Mouse (Mus musculus): ENCODE data around the gene Sectm1a.
"Not testable (repeated sequence)": the region's sequence is repeated elsewhere in the genome, so short reads cannot be mapped to it uniquely, and the experiment has no call there.

Sectm1a gene

DNA sequence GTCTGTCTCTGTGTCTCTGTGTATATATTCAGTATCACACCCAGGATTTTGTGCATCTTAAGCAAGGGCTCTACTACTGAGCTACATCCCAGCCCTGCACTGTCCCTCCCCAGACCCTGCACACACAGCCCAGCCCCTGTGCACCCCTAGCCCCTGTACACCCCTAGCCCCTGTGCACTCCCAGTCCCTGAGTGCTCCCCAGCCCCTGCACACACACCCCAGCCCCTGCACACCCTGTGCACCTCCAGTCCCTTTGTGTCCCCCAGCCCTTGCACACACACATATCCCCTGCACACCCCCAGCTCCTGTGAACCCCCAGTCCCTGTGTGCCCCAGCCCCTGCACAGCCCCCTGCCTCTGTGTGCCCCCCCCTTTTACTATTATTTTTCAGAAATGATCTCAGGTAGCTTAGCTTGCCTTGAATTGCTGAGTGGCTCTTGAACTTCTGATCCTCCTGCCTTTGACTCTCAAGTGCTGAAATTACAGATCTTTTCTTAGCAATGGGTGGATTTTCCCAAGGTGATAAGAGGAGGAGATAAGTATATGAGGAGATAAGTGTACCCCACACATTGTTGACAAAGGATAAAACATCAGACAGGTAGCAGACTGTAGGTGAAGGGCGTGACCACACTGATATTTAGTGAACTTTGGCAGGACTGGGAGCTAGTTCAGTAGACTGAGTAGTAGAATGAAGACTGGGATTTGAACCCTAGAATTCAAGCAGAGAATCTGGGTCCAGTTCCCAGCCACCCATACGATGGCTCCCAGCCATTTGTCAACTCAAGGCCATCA is 8.9 kb upstream of the Sectm1a start:
- no peak for DNase-seq (ENCODE audit: low spot score in 2 of 2)

- no peak for DNase-seq (ENCODE audit: low spot score in 2 of 2)
These were observed 8.0 kb upstream of the Sectm1a start for GRCm38 (mm10) chr11:121088997-121089396.

DNA sequence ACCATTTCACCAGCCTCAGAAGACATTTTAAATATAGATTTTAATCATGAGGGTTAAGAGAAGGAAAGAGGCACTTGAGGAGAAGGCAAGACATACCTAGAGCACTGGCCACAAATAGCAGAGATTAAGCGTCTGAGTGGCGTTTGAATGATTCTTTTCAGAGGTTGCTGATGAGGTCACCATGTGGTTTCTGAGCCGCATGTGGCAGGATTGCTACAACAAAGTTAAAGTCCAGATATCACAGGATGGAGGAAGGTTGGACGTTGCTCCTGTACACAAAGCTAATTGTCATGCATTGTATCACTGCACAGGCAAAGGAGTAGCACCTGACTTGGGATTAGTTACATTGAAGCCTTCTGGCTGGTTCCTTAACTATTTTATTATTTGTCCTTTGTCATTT is 5.3 kb upstream of the Sectm1a start:
- no peak for DNase-seq (ENCODE audit: low spot score in 2 of 2)

DNA sequence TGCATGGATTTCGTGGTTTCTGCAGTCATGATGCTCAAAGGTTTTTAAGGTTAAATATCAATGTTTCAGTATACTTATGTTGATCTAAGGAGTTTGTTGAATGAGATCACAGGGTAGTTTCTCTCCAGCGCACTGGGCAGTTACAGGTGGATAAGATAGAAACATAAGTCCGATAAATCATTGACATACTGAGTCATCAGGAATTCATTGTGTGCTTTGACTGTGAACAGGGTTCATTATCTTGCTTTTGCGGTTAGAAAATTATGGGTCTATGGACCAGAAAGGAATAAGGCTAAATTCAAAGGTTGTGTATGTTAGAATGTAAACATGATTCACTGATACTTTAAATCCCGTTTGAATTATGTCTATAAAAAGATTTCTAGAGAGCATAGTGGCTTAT is 4.2 kb upstream of the Sectm1a start:
- no peak for DNase-seq (ENCODE audit: low spot score in 2 of 2)

DNA sequence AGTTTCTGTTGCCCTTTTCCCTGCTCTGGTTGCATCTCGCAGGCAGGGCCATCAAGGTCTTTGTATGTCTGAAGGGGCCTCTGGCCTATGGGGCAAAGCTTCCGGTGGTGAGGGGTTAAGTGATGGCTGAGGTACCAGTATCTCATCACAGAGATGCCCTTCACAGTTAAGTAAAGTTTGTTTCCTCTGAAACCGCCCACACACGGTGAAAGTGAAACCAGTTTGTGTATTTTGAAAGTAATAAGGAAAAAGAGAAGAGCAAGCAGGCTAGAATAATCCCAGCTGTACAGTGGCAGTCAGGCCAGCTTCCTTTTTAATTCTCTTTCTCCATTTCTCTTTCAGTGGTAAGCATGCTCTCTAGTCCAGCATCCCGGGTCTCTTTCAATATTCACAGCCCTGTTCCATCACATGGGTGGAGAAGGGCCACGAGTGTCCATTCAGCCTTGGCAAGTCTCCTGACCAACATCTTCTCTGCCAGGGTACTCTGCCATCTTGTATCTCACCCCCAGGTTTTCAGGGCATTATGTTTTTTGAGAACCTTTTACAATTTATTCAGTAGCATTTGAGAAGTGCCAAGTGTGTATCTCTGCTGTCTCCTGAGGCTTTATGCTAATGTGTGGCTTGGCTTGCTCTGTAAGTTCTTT is 2.0 kb upstream of the Sectm1a start:
- no peak for DNase-seq (ENCODE audit: low spot score in 2 of 2)

- DNase-seq (ENCODE audit: low spot score in 2 of 2) = no peak
These were observed 1.2 kb upstream of the Sectm1a start for GRCm38 (mm10) chr11:121082250-121082649.

DNA sequence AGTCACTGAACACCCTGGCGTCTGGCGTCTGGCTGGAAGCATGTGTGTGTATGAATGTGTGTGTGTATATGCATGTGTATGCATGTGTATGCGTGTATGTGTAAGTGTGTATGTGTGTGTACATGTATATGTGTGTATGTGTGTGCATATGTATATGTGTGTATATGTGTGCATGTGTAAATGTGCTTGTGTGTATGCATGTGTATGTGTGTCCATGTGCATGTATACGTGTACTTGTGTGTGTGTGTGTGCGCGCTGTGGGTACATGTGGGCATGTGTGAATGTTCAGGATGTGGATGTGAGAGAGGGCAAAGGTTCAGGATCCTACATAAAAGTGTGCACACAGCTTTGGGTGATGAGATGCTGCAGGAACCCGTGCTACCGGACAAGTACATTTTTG is 690 bp downstream of the Sectm1a start:
- DNase-seq (ENCODE audit: low spot score in 2 of 2) = no peak

DNA sequence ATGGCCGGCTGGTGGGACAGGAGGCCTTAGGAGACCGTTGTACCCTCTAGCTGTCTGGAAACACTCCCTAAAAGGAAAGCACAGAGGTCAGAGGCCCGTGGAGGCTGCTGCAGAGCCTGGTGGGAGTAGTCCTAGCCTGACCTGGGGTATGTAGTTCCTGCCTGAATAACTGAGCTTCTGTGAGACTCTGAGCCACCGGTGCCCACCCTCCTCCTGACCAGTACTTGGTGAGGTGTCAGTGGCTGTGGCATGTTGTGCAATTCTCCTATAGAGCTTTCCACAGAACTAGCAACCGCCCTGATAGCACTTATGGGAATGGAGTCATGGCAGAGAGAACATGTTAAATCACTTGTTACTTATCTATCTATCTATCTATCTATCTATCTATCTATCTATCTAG is 5.4 kb downstream of the Sectm1a start:
- DNase-seq (ENCODE audit: low spot score in 2 of 2) = no peak

DNA sequence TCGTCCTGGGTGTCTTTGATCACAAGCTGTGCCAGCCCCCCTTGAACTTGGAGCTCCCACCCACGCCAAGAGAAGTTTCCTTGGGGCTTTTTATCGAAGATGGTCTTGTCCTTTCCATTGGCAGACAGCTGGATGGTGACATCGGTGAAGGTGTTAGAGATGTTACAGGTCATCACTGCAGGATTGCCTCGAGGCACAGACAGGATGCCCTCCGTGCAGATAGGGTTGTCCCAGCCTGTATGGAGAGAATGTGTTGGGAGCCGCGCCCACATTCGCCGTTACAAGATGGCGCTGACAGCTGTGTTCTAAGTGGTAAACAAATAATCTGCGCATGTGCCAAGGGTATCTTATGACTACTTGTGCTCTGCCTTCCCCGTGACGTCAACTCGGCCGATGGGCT is 11.4 kb downstream of the Sectm1a start:
- DNase-seq (ENCODE audit: low spot score in 2 of 2) = not testable (repeated sequence)

GRCm38 (mm10) chr11:121067895-121068294 is 13.1 kb downstream of the Sectm1a start:
- DNase-seq (ENCODE audit: low spot score in 2 of 2) = no peak

DNA sequence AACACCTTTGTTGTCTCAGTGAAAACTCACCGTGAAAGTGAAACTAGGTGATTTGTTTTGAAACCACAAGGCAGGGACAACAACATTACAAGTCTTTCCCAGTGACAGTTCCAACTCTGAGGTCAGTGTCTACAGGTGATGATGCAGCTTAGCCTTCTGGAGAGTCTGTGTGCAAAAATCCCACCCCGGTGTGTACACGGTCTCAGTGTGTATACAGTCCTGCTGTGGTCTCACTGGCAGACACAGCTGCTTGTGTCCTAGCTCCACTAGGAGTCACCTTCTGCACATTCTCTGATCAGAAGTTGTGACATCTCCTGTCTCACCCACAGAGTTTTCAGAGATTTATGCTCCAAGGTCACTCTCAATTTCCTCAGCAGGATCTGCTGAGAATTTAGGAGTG is 16.8 kb downstream of the Sectm1a start:
- no peak for DNase-seq (ENCODE audit: low spot score in 2 of 2)

DNA sequence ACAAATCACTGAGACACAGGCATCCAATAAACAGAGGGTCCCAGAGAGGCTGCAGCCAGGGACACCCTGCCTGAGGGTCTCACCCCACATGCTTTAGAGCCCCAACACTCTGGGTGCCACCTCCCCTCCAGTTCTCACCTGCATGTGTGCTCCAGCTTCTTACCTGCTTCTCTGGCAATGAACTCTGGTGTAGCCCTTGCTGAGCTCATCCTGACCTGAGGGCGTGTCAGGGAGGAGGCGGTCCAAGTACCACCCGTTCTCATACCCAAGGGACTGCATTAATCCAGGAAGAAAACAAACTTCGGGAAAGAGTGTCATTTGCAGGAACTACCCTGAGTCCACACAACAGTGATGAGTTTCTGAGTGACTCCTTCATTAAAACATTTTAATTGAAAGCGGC is 17.6 kb downstream of the Sectm1a start, which contains the start of gene Sectm1b:
Gene Sectm1b, minus strand, starts transcription at position 191 of the 400 bp plus-strand sequence.
- DNase-seq (ENCODE audit: low spot score in 2 of 2) = no peak

DNA sequence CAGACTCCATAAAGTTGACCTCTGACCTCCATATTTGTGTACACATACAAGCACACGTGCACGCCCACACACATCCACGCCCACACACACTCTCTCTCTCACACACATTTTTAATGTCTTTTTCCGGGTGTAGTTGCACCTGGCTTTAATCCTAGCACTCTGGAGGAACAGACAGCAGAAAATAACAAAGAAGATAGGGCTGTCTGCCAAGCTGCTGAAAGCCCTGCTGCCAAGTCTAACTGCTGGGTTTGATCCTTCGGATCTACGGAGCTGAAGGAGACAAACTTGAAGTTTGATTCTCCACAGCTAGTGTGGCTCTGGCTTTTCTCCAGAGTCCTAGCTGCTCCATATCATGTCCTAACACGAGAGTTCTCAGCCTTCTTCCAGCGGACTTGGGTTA is 19.4 kb downstream of the Sectm1a start:
- DNase-seq (ENCODE audit: low spot score in 2 of 2) = no peak

GRCm38 (mm10) chr11:121060401-121061067 is 20.5 kb downstream of the Sectm1a start:
- DNase-seq (ENCODE audit: low spot score in 2 of 2) = not testable (repeated sequence)

- no peak for DNase-seq (ENCODE audit: low spot score in 2 of 2)
These were observed 21.5 kb downstream of the Sectm1a start for GRCm38 (mm10) chr11:121059471-121059870.

DNA sequence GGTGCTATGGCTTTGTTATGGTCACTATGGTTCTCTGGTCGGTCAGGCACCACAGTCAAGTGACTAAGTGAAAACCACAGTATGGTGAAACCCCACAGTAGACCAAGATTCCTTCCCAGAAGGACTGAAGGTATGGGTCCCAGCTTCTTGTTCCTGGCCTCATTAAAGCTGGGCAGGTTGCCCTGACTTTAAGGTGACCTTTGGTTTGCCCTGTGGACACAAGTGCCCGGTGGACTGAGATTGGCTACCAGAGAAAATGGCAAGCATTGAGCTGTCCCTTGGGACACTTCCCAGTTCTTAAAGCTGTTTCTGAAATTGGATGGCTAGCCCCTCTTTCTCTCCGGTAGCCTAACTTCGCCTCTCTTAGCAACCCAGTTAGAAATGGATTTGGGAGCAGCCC is 22.1 kb downstream of the Sectm1a start:
- DNase-seq (ENCODE audit: low spot score in 2 of 2) = no peak

- no peak for DNase-seq (ENCODE audit: low spot score in 2 of 2)
These were observed 22.9 kb downstream of the Sectm1a start for GRCm38 (mm10) chr11:121058122-121058521.

DNA sequence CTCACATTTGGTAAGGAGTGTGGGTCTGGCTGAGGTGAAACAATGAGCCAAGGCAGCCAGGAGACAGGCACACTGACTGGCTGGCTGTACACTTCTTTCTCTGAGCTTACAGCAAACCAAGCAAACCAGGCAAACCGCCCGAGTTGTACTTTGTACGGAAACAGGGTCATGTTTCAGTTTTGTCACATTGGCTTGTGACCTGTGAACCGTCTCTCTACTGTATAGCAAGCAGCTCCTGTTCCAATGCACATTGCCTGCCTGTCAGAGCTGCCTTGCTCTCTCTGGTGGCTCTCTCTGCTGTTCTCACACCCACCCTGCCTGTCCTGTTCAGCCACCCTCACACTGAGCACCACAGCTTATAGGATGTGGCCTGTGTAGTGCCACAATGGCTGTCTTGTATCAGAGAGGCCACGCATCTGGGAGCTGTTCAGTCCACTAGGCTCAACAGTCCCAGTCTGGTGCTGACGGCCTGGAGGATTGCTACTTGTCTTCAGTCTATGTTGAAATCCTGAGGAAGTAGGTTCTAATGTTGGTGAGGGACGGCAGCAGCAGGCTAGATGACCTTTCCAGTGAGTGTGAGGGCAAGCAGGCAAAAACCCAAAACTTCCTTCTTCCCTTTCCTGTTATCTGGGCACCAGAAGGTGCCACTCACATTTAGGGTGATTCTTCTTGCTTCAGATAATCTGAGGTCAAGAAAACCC is 24.3 kb downstream of the Sectm1a start:
- DNase-seq (ENCODE audit: low spot score in 2 of 2) = no peak

DNA sequence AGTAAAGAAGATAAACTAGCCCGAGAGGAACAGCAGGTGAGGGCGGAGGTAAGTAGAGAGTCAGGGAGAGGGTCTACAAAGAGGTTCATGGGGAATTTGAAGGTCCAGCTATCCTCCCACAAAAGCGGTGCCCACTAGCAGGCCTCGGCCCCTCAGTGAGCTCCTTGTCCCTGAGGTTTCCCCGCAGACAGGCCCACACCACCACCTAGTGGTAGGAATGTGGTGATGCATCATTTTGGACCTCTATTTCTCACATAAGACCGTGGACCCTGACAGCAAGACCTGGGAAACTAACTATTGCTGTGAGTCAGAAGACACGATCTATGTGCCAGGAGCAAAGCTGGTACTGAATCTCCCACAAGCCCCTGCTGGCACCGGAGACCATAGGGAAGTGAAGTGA is 27.5 kb downstream of the Sectm1a start:
- DNase-seq (ENCODE audit: low spot score in 2 of 2) = peak; percentile 58 to 83

DNA sequence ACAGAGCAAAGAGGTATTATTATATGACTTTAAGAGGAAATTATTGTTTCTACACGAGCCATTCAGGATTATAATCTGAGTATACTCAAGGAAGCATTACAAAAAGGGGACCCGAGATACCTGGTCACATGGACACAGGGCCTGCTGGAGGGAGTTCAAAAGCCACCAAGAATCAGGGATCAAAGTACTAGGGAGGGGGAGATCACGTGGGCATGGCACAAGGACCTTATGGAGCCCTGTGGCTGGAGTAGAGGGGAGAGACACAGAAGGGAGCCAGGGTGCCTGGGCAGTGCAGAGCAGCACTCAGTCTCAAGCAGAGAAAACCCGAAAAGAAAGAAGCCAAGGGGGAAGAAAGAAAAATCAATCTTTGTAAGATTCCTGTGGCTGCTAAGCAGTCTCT is 28.6 kb downstream of the Sectm1a start:
- no peak for DNase-seq (ENCODE audit: low spot score in 2 of 2)

- no peak for DNase-seq (ENCODE audit: low spot score in 2 of 2)
These were observed 29.2 kb downstream of the Sectm1a start for GRCm38 (mm10) chr11:121051793-121052192.

- no peak for DNase-seq (ENCODE audit: low spot score in 2 of 2)
These were observed 31.2 kb downstream of the Sectm1a start for GRCm38 (mm10) chr11:121049840-121050239.

All from cerebellum, postnatal 4 days (tissue).